Mouse (Mus musculus) hindbrain, embryonic 10.5 days (tissue): Measurements from ENCODE around the gene Rraga. TPM values are rescaled to one million over a fixed set of nuclear protein-coding genes. Genes with fewer than 3 reads are reported as not detected.

Experiments used
- DNase-seq: peaks from one replicate; pipeline ENCODE4 v3.0.0-alpha.2; 2017; ENCODE audit warnings: low spot score
- H3K27ac ChIP-seq: fragments of 300-500 bp; sonication (generic); 2 replicates; pipeline ENCODE4 v1.5.1; 2016; ENCODE audit warnings: mild to moderate bottlenecking, moderate library complexity
- H3K27me3 ChIP-seq: fragments of 300-500 bp; sonication (generic); 2 replicates; pipeline ENCODE4 v1.6.1; 2016; ENCODE audit warnings: mild to moderate bottlenecking; ENCODE audit not compliant: poor library complexity, insufficient read depth, severe bottlenecking
- H3K36me3 ChIP-seq: fragments of 300-500 bp; sonication (generic); 2 replicates; pipeline ENCODE4 v1.6.1; 2016; ENCODE audit warnings: mild to moderate bottlenecking, moderate library complexity
- H3K4me1 ChIP-seq: fragments of 300-500 bp; sonication (generic); replicated peaks from 2 replicates; pipeline ENCODE4 v1.6.1; 2016; ENCODE audit warnings: mild to moderate bottlenecking
- H3K4me3 ChIP-seq: fragments of 300-500 bp; sonication (generic); 2 replicates; pipeline ENCODE4 v1.5.1; 2016; ENCODE audit warnings: mild to moderate bottlenecking, moderate library complexity
- H3K9me3 ChIP-seq: fragments of 300-500 bp; sonication (generic); 2 replicates; pipeline ENCODE4 v1.6.1; 2016; ENCODE audit warnings: mild to moderate bottlenecking, moderate library complexity
- WGBS: fragments of 180-500 bp; shearing (Covaris S2); methylation state at CpG from one replicate; pipeline ENCODE4 v1.1.7; 2016; 5-methylcytosine and 5-hydroxymethylcytosine counted together
- polyA plus RNA-seq: library from polyadenylated mRNA; unstranded; fragments of >200 nt; fragmentation: Nextera tagmentation; extraction: Ambion mirVana; gene quantifications from 2 replicates; pipeline ENCODE4 v1.2.1, GENCODE M21; 2016

Gene Rraga
- polyA plus RNA-seq = 64.2 and 73.6 TPM in 2 replicates

GRCm38 (mm10) chr4:86575283-86575983 is at the start of gene Rraga:
Rraga (plus strand) TSS chr4:86575668.
- Histone ChIP-seq H3K36me3 (peaks cover 20% of the 10 kb centered on the region), H3K4me1 (peaks cover 28% of the 10 kb centered on the region), H3K27me3 (no peaks in the 10 kb centered on the region), H3K27ac (peak within 1 kb of the TSS; percentile 98), H3K4me3 (peak within 1 kb of the TSS; percentile 93), H3K9me3 (no peaks in the 10 kb centered on the region)
- peak; percentile 96 for DNase-seq
- WGBS = under 1% methylated on average over 53 of the region's 53 CpGs

- DNase-seq = peak; percentile 34
- no peaks in the 10 kb centered on the region for H3K27me3 ChIP-seq
- no peaks in the 10 kb centered on the region for H3K9me3 ChIP-seq
- 64% methylated on average over 11 of the region's 11 CpGs for WGBS
- no peaks in the 10 kb centered on the region for H3K4me1 ChIP-seq
- peak overlapping the region; percentile 73 for H3K27ac ChIP-seq
- H3K4me3 ChIP-seq = no peak overlapping the region
- H3K36me3 ChIP-seq = no peaks in the 10 kb centered on the region
These were observed 48.0 kb upstream of the Rraga start for GRCm38 (mm10) chr4:86527162-86528136.

DNA sequence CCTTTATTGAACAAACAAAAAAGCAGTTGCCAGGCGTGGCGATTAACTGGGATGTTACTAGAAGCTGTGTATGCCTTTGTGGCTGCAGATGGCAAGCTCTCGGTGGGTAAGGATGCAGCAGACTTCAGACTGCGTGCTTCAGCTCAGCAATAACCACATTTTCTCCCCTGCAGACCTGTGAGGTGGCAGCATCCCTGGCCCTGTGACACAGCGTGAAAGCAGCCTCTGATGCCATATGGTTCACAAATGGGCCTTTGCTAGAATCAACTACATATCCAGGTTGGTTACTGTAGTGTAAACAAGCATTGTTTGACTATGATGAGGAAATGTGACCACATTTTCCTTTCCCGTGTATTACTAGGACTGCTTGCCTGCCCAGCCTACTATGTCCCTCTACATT is 46.3 kb upstream of the Rraga start:
- 73% methylated on average over 6 of the region's 6 CpGs for WGBS
- no peak overlapping the region for H3K4me3 ChIP-seq
- H3K27me3 ChIP-seq = no peaks in the 10 kb centered on the region
- H3K36me3 ChIP-seq = no peaks in the 10 kb centered on the region
- no peaks in the 10 kb centered on the region for H3K4me1 ChIP-seq
- no peaks in the 10 kb centered on the region for H3K9me3 ChIP-seq
- DNase-seq = no peak
- no peak overlapping the region for H3K27ac ChIP-seq

- H3K27ac ChIP-seq = no peak overlapping the region
- H3K27me3 ChIP-seq = no peaks in the 10 kb centered on the region
- WGBS = 87% methylated on average over 8 of the region's 8 CpGs
- H3K4me1 ChIP-seq = no peaks in the 10 kb centered on the region
- DNase-seq = no peak
- no peaks in the 10 kb centered on the region for H3K36me3 ChIP-seq
- no peaks in the 10 kb centered on the region for H3K9me3 ChIP-seq
- no peak overlapping the region for H3K4me3 ChIP-seq
These were observed 41.9 kb upstream of the Rraga start for GRCm38 (mm10) chr4:86533406-86534090.

GRCm38 (mm10) chr4:86534091-86534481 is 41.4 kb upstream of the Rraga start:
- Histone ChIP-seq H3K36me3 (no peaks in the 10 kb centered on the region), H3K4me1 (no peaks in the 10 kb centered on the region), H3K27me3 (no peaks in the 10 kb centered on the region), H3K4me3 (no peak overlapping the region), H3K27ac (no peak overlapping the region), H3K9me3 (no peaks in the 10 kb centered on the region)
- DNase-seq = no peak
- 62% methylated on average over 5 of the region's 5 CpGs for WGBS

DNA sequence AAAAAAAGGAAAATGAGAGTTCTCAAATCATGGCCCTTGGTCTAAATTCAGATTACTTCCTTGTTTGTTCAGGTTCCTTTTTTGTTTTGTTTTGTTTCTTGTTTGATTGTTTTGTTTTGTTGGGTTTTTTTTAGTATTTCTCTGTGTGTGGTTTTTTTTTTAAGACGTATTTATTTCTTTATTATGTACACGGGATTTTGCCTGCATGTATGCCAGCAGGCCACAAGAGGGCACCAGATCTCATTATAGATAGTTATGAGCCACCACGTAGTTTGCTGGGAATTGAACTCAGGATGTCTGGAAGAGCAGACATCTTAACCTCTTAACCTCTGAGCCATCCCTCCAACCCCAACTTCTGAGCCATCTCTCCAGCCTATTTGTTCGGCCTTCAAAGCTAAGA is 37.5 kb upstream of the Rraga start:
- H3K9me3 ChIP-seq = no peaks in the 10 kb centered on the region
- no peak overlapping the region for H3K4me3 ChIP-seq
- WGBS = 47% methylated on average over 4 of the region's 4 CpGs
- H3K36me3 ChIP-seq = no peaks in the 10 kb centered on the region
- H3K27me3 ChIP-seq = no peaks in the 10 kb centered on the region
- DNase-seq = no peak
- no peak overlapping the region for H3K27ac ChIP-seq
- H3K4me1 ChIP-seq = no peaks in the 10 kb centered on the region

GRCm38 (mm10) chr4:86538936-86539335 is 36.5 kb upstream of the Rraga start:
- DNase-seq = no peak
- Histone ChIP-seq H3K27me3 (no peaks in the 10 kb centered on the region), H3K27ac (no peak overlapping the region), H3K4me3 (no peak overlapping the region), H3K4me1 (no peaks in the 10 kb centered on the region), H3K36me3 (no peaks in the 10 kb centered on the region), H3K9me3 (no peaks in the 10 kb centered on the region)
- WGBS = 95% methylated on average over 5 of the region's 5 CpGs

GRCm38 (mm10) chr4:86541573-86541972 is 33.9 kb upstream of the Rraga start:
- Histone ChIP-seq H3K27me3 (no peaks in the 10 kb centered on the region), H3K4me3 (no peak overlapping the region), H3K9me3 (no peaks in the 10 kb centered on the region), H3K36me3 (no peaks in the 10 kb centered on the region), H3K4me1 (no peaks in the 10 kb centered on the region), H3K27ac (no peak overlapping the region)
- 92% methylated on average over 1 of the region's 1 CpGs for WGBS
- no peak for DNase-seq

GRCm38 (mm10) chr4:86543999-86544398 is 31.5 kb upstream of the Rraga start:
- no peaks in the 10 kb centered on the region for H3K4me1 ChIP-seq
- DNase-seq = no peak
- H3K9me3 ChIP-seq = no peaks in the 10 kb centered on the region
- no peaks in the 10 kb centered on the region for H3K27me3 ChIP-seq
- H3K27ac ChIP-seq = no peak overlapping the region
- H3K36me3 ChIP-seq = no peaks in the 10 kb centered on the region
- no peak overlapping the region for H3K4me3 ChIP-seq
- WGBS = 84% methylated on average over 3 of the region's 3 CpGs

DNA sequence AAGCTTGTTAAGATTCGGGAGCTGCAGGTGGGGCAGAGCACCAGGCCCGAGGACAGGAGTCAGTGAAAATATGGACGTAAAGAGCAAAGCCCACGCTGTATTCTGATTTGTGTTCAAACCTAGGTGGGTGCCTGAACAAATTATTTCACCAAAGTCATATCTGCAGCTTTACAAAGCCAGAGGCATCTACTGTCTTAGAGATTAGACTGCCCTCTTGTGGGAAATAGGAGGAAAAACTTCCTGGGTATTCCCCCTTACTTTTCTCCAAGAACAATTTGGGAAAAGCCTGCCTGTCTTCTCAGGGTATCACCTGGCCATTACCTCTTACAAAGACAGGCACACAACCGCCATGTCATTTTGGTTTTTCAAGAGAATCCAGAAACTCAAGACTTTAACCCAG is 29.9 kb upstream of the Rraga start:
- Histone ChIP-seq H3K9me3 (no peaks in the 10 kb centered on the region), H3K36me3 (no peaks in the 10 kb centered on the region), H3K27ac (no peak overlapping the region), H3K4me1 (no peaks in the 10 kb centered on the region), H3K4me3 (no peak overlapping the region), H3K27me3 (no peaks in the 10 kb centered on the region)
- WGBS = 59% methylated on average over 5 of the region's 5 CpGs
- no peak for DNase-seq

DNA sequence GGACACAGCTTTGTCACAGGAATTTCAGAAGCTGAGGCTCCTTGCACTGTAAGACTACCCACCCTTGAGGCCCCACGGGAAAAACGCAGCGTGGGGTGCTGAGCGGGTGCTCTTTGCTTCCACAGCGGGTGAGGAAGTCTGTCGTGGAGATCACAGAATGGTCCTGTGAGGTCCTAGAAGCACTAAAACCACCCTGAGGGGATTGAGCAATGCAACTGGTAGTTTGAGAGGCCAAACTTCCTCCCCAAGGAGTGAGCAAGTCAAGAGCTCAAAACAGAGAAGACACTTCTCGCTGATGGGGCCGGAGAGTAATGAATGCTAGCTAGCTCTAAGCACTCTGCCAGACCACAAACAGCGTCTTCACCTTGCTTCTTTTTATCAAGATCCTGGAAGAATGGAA is 27.1 kb upstream of the Rraga start:
- no peaks in the 10 kb centered on the region for H3K36me3 ChIP-seq
- no peaks in the 10 kb centered on the region for H3K4me1 ChIP-seq
- WGBS = 86% methylated on average over 9 of the region's 9 CpGs
- H3K27me3 ChIP-seq = no peaks in the 10 kb centered on the region
- no peak overlapping the region for H3K4me3 ChIP-seq
- DNase-seq = no peak
- H3K9me3 ChIP-seq = no peaks in the 10 kb centered on the region
- H3K27ac ChIP-seq = no peak overlapping the region

GRCm38 (mm10) chr4:86555035-86555707 is 20.3 kb upstream of the Rraga start:
- Histone ChIP-seq H3K4me3 (no peak overlapping the region), H3K4me1 (no peaks in the 10 kb centered on the region), H3K36me3 (no peaks in the 10 kb centered on the region), H3K9me3 (no peaks in the 10 kb centered on the region), H3K27me3 (no peaks in the 10 kb centered on the region), H3K27ac (no peak overlapping the region)
- 30% methylated on average over 6 of the region's 6 CpGs for WGBS
- no peak for DNase-seq
